Mouse (Mus musculus): ENCODE results near the gene Tlr9. TPM values are rescaled to one million over a fixed set of nuclear protein-coding genes. Genes with fewer than 3 reads are reported as not detected.

Tlr9 gene
- polyA plus RNA-seq, 1 experiment from 2014 or later: 0.07 TPM

- WGBS: 71% methylated on average over 19 of the region's 19 CpGs
- H3K36me3 ChIP-seq (ENCODE audit: control insufficient read depth, insufficient read depth, low read length): peaks cover 60% of the 10 kb centered on the region
- DNase-seq (ENCODE audit: low spot score) (no peak), ATAC-seq (ENCODE audit: low read depth) (no peak)
- H3K4me2 ChIP-seq (ENCODE audit: low read depth, low read length): no peak overlapping the region
- peaks cover 12% of the 10 kb centered on the region for H3K4me1 ChIP-seq (ENCODE audit: control insufficient read depth, insufficient read depth, low read length)
- no peak overlapping the region for H3K4me3 ChIP-seq (ENCODE audit: low read depth, low read length)
- peak overlapping the region; percentile 39; the same call in 1 of the 2 replicates for H3K27ac ChIP-seq (replicated peaks; ENCODE audit: low read depth, low read length)
- no peaks in the 10 kb centered on the region for H3K9me3 ChIP-seq (ENCODE audit: control insufficient read depth, low read length)
- no peaks in the 10 kb centered on the region for H3K27me3 ChIP-seq (replicated peaks; ENCODE audit: control insufficient read depth, insufficient read depth, low read length)
- H3K9ac ChIP-seq (ENCODE audit: low read depth, low read length): 0 out of 2 replicates have a peak overlapping the region, but pooled peaks have one; percentile 6
Observed at GRCm38 (mm10) chr9:106242813-106243488, 20.6 kb downstream of the Tlr9 start.

GRCm38 (mm10) chr9:106249550-106249949 lies 27.2 kb downstream of the Tlr9 start:
- 90% methylated on average over 11 of the region's 11 CpGs for WGBS
- peaks cover 6% of the 10 kb centered on the region; the same call in 1 of the 2 replicates for H3K36me3 ChIP-seq (ENCODE audit: control insufficient read depth, insufficient read depth, low read length)
- H3K9ac ChIP-seq (ENCODE audit: low read depth, low read length): no peak overlapping the region
- H3K4me3 ChIP-seq (ENCODE audit: low read depth, low read length): no peak overlapping the region
- H3K4me2 ChIP-seq (ENCODE audit: low read depth, low read length): no peak overlapping the region
- H3K27me3 ChIP-seq (replicated peaks; ENCODE audit: control insufficient read depth, insufficient read depth, low read length): no peaks in the 10 kb centered on the region
- peaks cover 18% of the 10 kb centered on the region for H3K4me1 ChIP-seq (ENCODE audit: control insufficient read depth, insufficient read depth, low read length)
- no peak for DNase-seq (ENCODE audit: low spot score)
- H3K27ac ChIP-seq (replicated peaks; ENCODE audit: low read depth, low read length): 0 out of 2 replicates have a peak overlapping the region, but pooled peaks have one; percentile 1
- H3K9me3 ChIP-seq (ENCODE audit: control insufficient read depth, low read length): no peaks in the 10 kb centered on the region
- no peak for ATAC-seq (ENCODE audit: low read depth)

GRCm38 (mm10) chr9:106250245-106250644 lies 27.8 kb downstream of the Tlr9 start:
- 0 out of 2 replicates have a peak overlapping the region, but pooled peaks have one; percentile 1 for H3K27ac ChIP-seq (replicated peaks; ENCODE audit: low read depth, low read length)

GRCm38 (mm10) chr9:106251066-106251465 lies 28.7 kb downstream of the Tlr9 start:
- H3K9ac ChIP-seq (ENCODE audit: low read depth, low read length): no peak overlapping the region
- no peak overlapping the region for H3K4me3 ChIP-seq (ENCODE audit: low read depth, low read length)
- H3K27ac ChIP-seq (replicated peaks; ENCODE audit: low read depth, low read length): no peak overlapping the region
- DNase-seq (ENCODE audit: low spot score) (no peak), ATAC-seq (ENCODE audit: low read depth) (no peak)
- no peak overlapping the region for H3K4me2 ChIP-seq (ENCODE audit: low read depth, low read length)
- no peaks in the 10 kb centered on the region for H3K9me3 ChIP-seq (ENCODE audit: control insufficient read depth, low read length)
- H3K27me3 ChIP-seq (replicated peaks; ENCODE audit: control insufficient read depth, insufficient read depth, low read length): no peaks in the 10 kb centered on the region
- 61% methylated on average over 8 of the region's 8 CpGs for WGBS
- H3K4me1 ChIP-seq (ENCODE audit: control insufficient read depth, insufficient read depth, low read length): peaks cover 17% of the 10 kb centered on the region
- H3K36me3 ChIP-seq (ENCODE audit: control insufficient read depth, insufficient read depth, low read length): no peaks in the 10 kb centered on the region

More at GRCm38 (mm10) chr9:106250245-106250644, 27.8 kb downstream of the Tlr9 start:
- no peak overlapping the region for H3K9ac ChIP-seq (ENCODE audit: low read depth, low read length)
- DNase-seq (ENCODE audit: low spot score) (no peak), ATAC-seq (ENCODE audit: low read depth) (peak; percentile 31; the same call in 1 of the 2 replicates)
- no peaks in the 10 kb centered on the region for H3K27me3 ChIP-seq (replicated peaks; ENCODE audit: control insufficient read depth, insufficient read depth, low read length)
- H3K9me3 ChIP-seq (ENCODE audit: control insufficient read depth, low read length): no peaks in the 10 kb centered on the region
- H3K4me3 ChIP-seq (ENCODE audit: low read depth, low read length): no peak overlapping the region
- peaks cover 18% of the 10 kb centered on the region for H3K4me1 ChIP-seq (ENCODE audit: control insufficient read depth, insufficient read depth, low read length)
- H3K4me2 ChIP-seq (ENCODE audit: low read depth, low read length): no peak overlapping the region
- 38% methylated on average over 4 of the region's 4 CpGs for WGBS
- H3K36me3 ChIP-seq (ENCODE audit: control insufficient read depth, insufficient read depth, low read length): peaks cover 3% of the 10 kb centered on the region; the same call in 1 of the 2 replicates

- Histone ChIP-seq H3K4me3 (ENCODE audit: low read depth, low read length) (no peak overlapping the region), H3K4me2 (ENCODE audit: low read depth, low read length) (no peak overlapping the region), H3K27me3 (replicated peaks; ENCODE audit: control insufficient read depth, insufficient read depth, low read length) (no peaks in the 10 kb centered on the region), H3K4me1 (ENCODE audit: control insufficient read depth, insufficient read depth, low read length) (no peaks in the 10 kb centered on the region), H3K27ac (replicated peaks; ENCODE audit: low read depth, low read length) (no peak overlapping the region), H3K9ac (ENCODE audit: low read depth, low read length) (no peak overlapping the region), H3K36me3 (ENCODE audit: control insufficient read depth, insufficient read depth, low read length) (no peaks in the 10 kb centered on the region), H3K9me3 (ENCODE audit: control insufficient read depth, low read length) (no peaks in the 10 kb centered on the region)
- 69% methylated on average over 2 of the region's 2 CpGs for WGBS
- ATAC-seq (ENCODE audit: low read depth) (no peak), DNase-seq (ENCODE audit: low spot score) (no peak)
Observed at GRCm38 (mm10) chr9:106254001-106254400, 31.6 kb downstream of the Tlr9 start.

GRCm38 (mm10) chr9:106258412-106258811 lies 36.0 kb downstream of the Tlr9 start:
- Histone ChIP-seq H3K27me3 (replicated peaks; ENCODE audit: control insufficient read depth, insufficient read depth, low read length) (no peaks in the 10 kb centered on the region), H3K4me1 (ENCODE audit: control insufficient read depth, insufficient read depth, low read length) (no peaks in the 10 kb centered on the region), H3K9me3 (ENCODE audit: control insufficient read depth, low read length) (no peaks in the 10 kb centered on the region), H3K4me2 (ENCODE audit: low read depth, low read length) (no peak overlapping the region), H3K9ac (ENCODE audit: low read depth, low read length) (no peak overlapping the region), H3K27ac (replicated peaks; ENCODE audit: low read depth, low read length) (no peak overlapping the region), H3K36me3 (ENCODE audit: control insufficient read depth, insufficient read depth, low read length) (no peaks in the 10 kb centered on the region), H3K4me3 (ENCODE audit: low read depth, low read length) (no peak overlapping the region)
- DNase-seq (ENCODE audit: low spot score) (no peak), ATAC-seq (ENCODE audit: low read depth) (no peak)
- WGBS: 89% methylated on average over 4 of the region's 4 CpGs

- Histone ChIP-seq H3K27ac (replicated peaks; ENCODE audit: low read depth, low read length) (no peak overlapping the region), H3K36me3 (ENCODE audit: control insufficient read depth, insufficient read depth, low read length) (no peaks in the 10 kb centered on the region), H3K9me3 (ENCODE audit: control insufficient read depth, low read length) (no peaks in the 10 kb centered on the region), H3K4me3 (ENCODE audit: low read depth, low read length) (no peak overlapping the region), H3K27me3 (replicated peaks; ENCODE audit: control insufficient read depth, insufficient read depth, low read length) (no peaks in the 10 kb centered on the region), H3K4me1 (ENCODE audit: control insufficient read depth, insufficient read depth, low read length) (no peaks in the 10 kb centered on the region), H3K4me2 (ENCODE audit: low read depth, low read length) (no peak overlapping the region), H3K9ac (ENCODE audit: low read depth, low read length) (no peak overlapping the region)
- DNase-seq (ENCODE audit: low spot score) (no peak), ATAC-seq (ENCODE audit: low read depth) (no peak)
- WGBS: 74% methylated on average over 5 of the region's 5 CpGs
Observed at GRCm38 (mm10) chr9:106258990-106259389, 36.6 kb downstream of the Tlr9 start.

- Histone ChIP-seq H3K4me1 (ENCODE audit: control insufficient read depth, insufficient read depth, low read length) (no peaks in the 10 kb centered on the region), H3K4me3 (ENCODE audit: low read depth, low read length) (no peak overlapping the region), H3K27me3 (replicated peaks; ENCODE audit: control insufficient read depth, insufficient read depth, low read length) (no peaks in the 10 kb centered on the region), H3K36me3 (ENCODE audit: control insufficient read depth, insufficient read depth, low read length) (no peaks in the 10 kb centered on the region), H3K4me2 (ENCODE audit: low read depth, low read length) (no peak overlapping the region), H3K9me3 (ENCODE audit: control insufficient read depth, low read length) (no peaks in the 10 kb centered on the region), H3K27ac (replicated peaks; ENCODE audit: low read depth, low read length) (no peak overlapping the region), H3K9ac (ENCODE audit: low read depth, low read length) (no peak overlapping the region)
- 90% methylated on average over 6 of the region's 6 CpGs for WGBS
- DNase-seq (ENCODE audit: low spot score) (no peak), ATAC-seq (ENCODE audit: low read depth) (no peak)
Observed at GRCm38 (mm10) chr9:106261058-106261457, 38.7 kb downstream of the Tlr9 start.

GRCm38 (mm10) chr9:106261491-106261890 lies 39.1 kb downstream of the Tlr9 start:
- no peaks in the 10 kb centered on the region for H3K36me3 ChIP-seq (ENCODE audit: control insufficient read depth, insufficient read depth, low read length)
- no peaks in the 10 kb centered on the region for H3K27me3 ChIP-seq (replicated peaks; ENCODE audit: control insufficient read depth, insufficient read depth, low read length)
- H3K9me3 ChIP-seq (ENCODE audit: control insufficient read depth, low read length): no peaks in the 10 kb centered on the region
- no peak overlapping the region for H3K4me3 ChIP-seq (ENCODE audit: low read depth, low read length)
- 69% methylated on average over 3 of the region's 3 CpGs for WGBS
- DNase-seq (ENCODE audit: low spot score) (no peak), ATAC-seq (ENCODE audit: low read depth) (no peak)
- H3K27ac ChIP-seq (replicated peaks; ENCODE audit: low read depth, low read length): no peak overlapping the region
- H3K4me2 ChIP-seq (ENCODE audit: low read depth, low read length): no peak overlapping the region
- H3K4me1 ChIP-seq (ENCODE audit: control insufficient read depth, insufficient read depth, low read length): no peaks in the 10 kb centered on the region
- no peak overlapping the region for H3K9ac ChIP-seq (ENCODE audit: low read depth, low read length)
